Mouse (Mus musculus): Measurements from ENCODE around the gene Nxpe4. TPM values are rescaled to one million over a fixed set of nuclear protein-coding genes. Genes with fewer than 3 reads are reported as not detected.

The Nxpe4 gene
- polyA plus RNA-seq, 1 experiment from 2014 or later, result 7.8 TPM

- Histone ChIP-seq H3K9ac (ENCODE audit: low read depth, low read length) (no peak overlapping the region), H3K4me2 (replicated peaks; ENCODE audit: low read depth, low read length) (no peak overlapping the region), H3K27me3 (ENCODE audit: control insufficient read depth, insufficient read depth, low read length) (no peaks in the 10 kb centered on the region), H3K9me3 (ENCODE audit: control insufficient read depth, low read length) (no peaks in the 10 kb centered on the region), H3K27ac (ENCODE audit: low read depth, low read length) (no peak overlapping the region), H3K4me3 (ENCODE audit: low read length) (no peak overlapping the region), H3K4me1 (ENCODE audit: control insufficient read depth, insufficient read depth, low read length) (peaks cover 3% of the 10 kb centered on the region; the same call in 1 of the 2 replicates), H3K36me3 (ENCODE audit: control insufficient read depth, insufficient read depth, low read length) (no peaks in the 10 kb centered on the region)
- no peak for ATAC-seq (ENCODE audit: low FRiP score, low TSS enrichment)
- WGBS, result 51% methylated on average over 7 of the region's 7 CpGs
Observed at GRCm38 (mm10) chr9:48182718-48183414, 21.0 kb downstream of the Nxpe4 start.

GRCm38 (mm10) chr9:48184319-48184718 is 22.5 kb downstream of the Nxpe4 start:
- 84% methylated on average over 7 of the region's 7 CpGs for whole genome bisulfite sequencing
- H3K9me3 ChIP-seq (ENCODE audit: control insufficient read depth, low read length), result no peaks in the 10 kb centered on the region
- H3K4me2 ChIP-seq (replicated peaks; ENCODE audit: low read depth, low read length), result no peak overlapping the region
- H3K4me3 ChIP-seq (ENCODE audit: low read length), result no peak overlapping the region
- H3K9ac ChIP-seq (ENCODE audit: low read depth, low read length), result no peak overlapping the region
- H3K27me3 ChIP-seq (ENCODE audit: control insufficient read depth, insufficient read depth, low read length), result no peaks in the 10 kb centered on the region
- ATAC-seq (ENCODE audit: low FRiP score, low TSS enrichment), result no peak
- H3K36me3 ChIP-seq (ENCODE audit: control insufficient read depth, insufficient read depth, low read length), result no peaks in the 10 kb centered on the region
- H3K27ac ChIP-seq (ENCODE audit: low read depth, low read length), result no peak overlapping the region
- peaks cover 3% of the 10 kb centered on the region; the same call in 1 of the 2 replicates for H3K4me1 ChIP-seq (ENCODE audit: control insufficient read depth, insufficient read depth, low read length)

GRCm38 (mm10) chr9:48188854-48189253 is 27.0 kb downstream of the Nxpe4 start:
- Histone ChIP-seq H3K4me3 (ENCODE audit: low read length) (no peak overlapping the region), H3K27me3 (ENCODE audit: control insufficient read depth, insufficient read depth, low read length) (no peaks in the 10 kb centered on the region), H3K4me1 (ENCODE audit: control insufficient read depth, insufficient read depth, low read length) (peaks cover 3% of the 10 kb centered on the region; the same call in 1 of the 2 replicates), H3K9ac (ENCODE audit: low read depth, low read length) (no peak overlapping the region), H3K9me3 (ENCODE audit: control insufficient read depth, low read length) (no peaks in the 10 kb centered on the region), H3K36me3 (ENCODE audit: control insufficient read depth, insufficient read depth, low read length) (no peaks in the 10 kb centered on the region), H3K4me2 (replicated peaks; ENCODE audit: low read depth, low read length) (no peak overlapping the region), H3K27ac (ENCODE audit: low read depth, low read length) (no peak overlapping the region)
- 76% methylated on average over 6 of the region's 6 CpGs for WGBS
- no peak for ATAC-seq (ENCODE audit: low FRiP score, low TSS enrichment)

- Histone ChIP-seq H3K4me1 (ENCODE audit: control insufficient read depth, insufficient read depth, low read length) (no peaks in the 10 kb centered on the region), H3K27me3 (ENCODE audit: control insufficient read depth, insufficient read depth, low read length) (no peaks in the 10 kb centered on the region), H3K9ac (ENCODE audit: low read depth, low read length) (no peak overlapping the region), H3K4me3 (ENCODE audit: low read length) (no peak overlapping the region), H3K4me2 (replicated peaks; ENCODE audit: low read depth, low read length) (no peak overlapping the region), H3K27ac (ENCODE audit: low read depth, low read length) (no peak overlapping the region), H3K36me3 (ENCODE audit: control insufficient read depth, insufficient read depth, low read length) (no peaks in the 10 kb centered on the region), H3K9me3 (ENCODE audit: control insufficient read depth, low read length) (no peaks in the 10 kb centered on the region)
- 65% methylated on average over 12 of the region's 12 CpGs for WGBS
- ATAC-seq (ENCODE audit: low FRiP score, low TSS enrichment), result no peak
Observed at GRCm38 (mm10) chr9:48197458-48197884, 35.6 kb downstream of the Nxpe4 start.

- H3K4me1 ChIP-seq (ENCODE audit: control insufficient read depth, insufficient read depth, low read length), result no peaks in the 10 kb centered on the region
- no peak overlapping the region for H3K27ac ChIP-seq (ENCODE audit: low read depth, low read length)
- H3K9me3 ChIP-seq (ENCODE audit: control insufficient read depth, low read length), result no peaks in the 10 kb centered on the region
- no peak overlapping the region for H3K9ac ChIP-seq (ENCODE audit: low read depth, low read length)
- no peak overlapping the region for H3K4me3 ChIP-seq (ENCODE audit: low read length)
- H3K36me3 ChIP-seq (ENCODE audit: control insufficient read depth, insufficient read depth, low read length), result no peaks in the 10 kb centered on the region
- ATAC-seq (ENCODE audit: low FRiP score, low TSS enrichment), result no peak
- WGBS, result 90% methylated on average over 6 of the region's 6 CpGs
- H3K27me3 ChIP-seq (ENCODE audit: control insufficient read depth, insufficient read depth, low read length), result no peaks in the 10 kb centered on the region
- H3K4me2 ChIP-seq (replicated peaks; ENCODE audit: low read depth, low read length), result no peak overlapping the region
Observed at GRCm38 (mm10) chr9:48210970-48211369, 49.1 kb downstream of the Nxpe4 start.

GRCm38 (mm10) chr9:48211912-48212311 is 50.1 kb downstream of the Nxpe4 start:
- Histone ChIP-seq H3K27ac (ENCODE audit: low read depth, low read length) (no peak overlapping the region), H3K4me3 (ENCODE audit: low read length) (no peak overlapping the region), H3K9ac (ENCODE audit: low read depth, low read length) (no peak overlapping the region), H3K27me3 (ENCODE audit: control insufficient read depth, insufficient read depth, low read length) (no peaks in the 10 kb centered on the region), H3K4me2 (replicated peaks; ENCODE audit: low read depth, low read length) (no peak overlapping the region), H3K4me1 (ENCODE audit: control insufficient read depth, insufficient read depth, low read length) (no peaks in the 10 kb centered on the region), H3K36me3 (ENCODE audit: control insufficient read depth, insufficient read depth, low read length) (no peaks in the 10 kb centered on the region), H3K9me3 (ENCODE audit: control insufficient read depth, low read length) (no peaks in the 10 kb centered on the region)
- ATAC-seq (ENCODE audit: low FRiP score, low TSS enrichment), result no peak
- WGBS, result 91% methylated on average over 5 of the region's 5 CpGs

- no peak for ATAC-seq (ENCODE audit: low FRiP score, low TSS enrichment)
- 91% methylated on average over 9 of the region's 9 CpGs for WGBS
- no peak overlapping the region for H3K4me2 ChIP-seq (replicated peaks; ENCODE audit: low read depth, low read length)
- H3K4me1 ChIP-seq (ENCODE audit: control insufficient read depth, insufficient read depth, low read length), result no peaks in the 10 kb centered on the region
- H3K27me3 ChIP-seq (ENCODE audit: control insufficient read depth, insufficient read depth, low read length), result no peaks in the 10 kb centered on the region
- no peak overlapping the region for H3K4me3 ChIP-seq (ENCODE audit: low read length)
- H3K9ac ChIP-seq (ENCODE audit: low read depth, low read length), result no peak overlapping the region
- H3K36me3 ChIP-seq (ENCODE audit: control insufficient read depth, insufficient read depth, low read length), result no peaks in the 10 kb centered on the region
- no peaks in the 10 kb centered on the region for H3K9me3 ChIP-seq (ENCODE audit: control insufficient read depth, low read length)
- H3K27ac ChIP-seq (ENCODE audit: low read depth, low read length), result no peak overlapping the region
Observed at GRCm38 (mm10) chr9:48214751-48215150, 52.9 kb downstream of the Nxpe4 start.

GRCm38 (mm10) chr9:48216091-48217001 is 54.5 kb downstream of the Nxpe4 start:
- Histone ChIP-seq H3K4me2 (replicated peaks; ENCODE audit: low read depth, low read length) (no peak overlapping the region), H3K9ac (ENCODE audit: low read depth, low read length) (no peak overlapping the region), H3K27me3 (ENCODE audit: control insufficient read depth, insufficient read depth, low read length) (no peaks in the 10 kb centered on the region), H3K36me3 (ENCODE audit: control insufficient read depth, insufficient read depth, low read length) (no peaks in the 10 kb centered on the region), H3K27ac (ENCODE audit: low read depth, low read length) (no peak overlapping the region), H3K9me3 (ENCODE audit: control insufficient read depth, low read length) (no peaks in the 10 kb centered on the region), H3K4me1 (ENCODE audit: control insufficient read depth, insufficient read depth, low read length) (no peaks in the 10 kb centered on the region), H3K4me3 (ENCODE audit: low read length) (no peak overlapping the region)
- 83% methylated on average over 13 of the region's 13 CpGs for WGBS
- ATAC-seq (ENCODE audit: low FRiP score, low TSS enrichment), result no peak

GRCm38 (mm10) chr9:48230706-48231105 is 68.9 kb downstream of the Nxpe4 start:
- H3K4me3 ChIP-seq (ENCODE audit: low read length), result no peak overlapping the region
- WGBS, result 89% methylated on average over 3 of the region's 3 CpGs
- ATAC-seq (ENCODE audit: low FRiP score, low TSS enrichment), result no peak
- H3K27me3 ChIP-seq (ENCODE audit: control insufficient read depth, insufficient read depth, low read length), result no peaks in the 10 kb centered on the region
- H3K9ac ChIP-seq (ENCODE audit: low read depth, low read length), result no peak overlapping the region
- no peak overlapping the region for H3K27ac ChIP-seq (ENCODE audit: low read depth, low read length)
- no peaks in the 10 kb centered on the region for H3K36me3 ChIP-seq (ENCODE audit: control insufficient read depth, insufficient read depth, low read length)
- H3K4me2 ChIP-seq (replicated peaks; ENCODE audit: low read depth, low read length), result no peak overlapping the region
- H3K9me3 ChIP-seq (ENCODE audit: control insufficient read depth, low read length), result no peaks in the 10 kb centered on the region
- no peaks in the 10 kb centered on the region for H3K4me1 ChIP-seq (ENCODE audit: control insufficient read depth, insufficient read depth, low read length)
